Mouse (Mus musculus): Measurements from ENCODE around the gene Ckap2l.

Ckap2l gene

DNA sequence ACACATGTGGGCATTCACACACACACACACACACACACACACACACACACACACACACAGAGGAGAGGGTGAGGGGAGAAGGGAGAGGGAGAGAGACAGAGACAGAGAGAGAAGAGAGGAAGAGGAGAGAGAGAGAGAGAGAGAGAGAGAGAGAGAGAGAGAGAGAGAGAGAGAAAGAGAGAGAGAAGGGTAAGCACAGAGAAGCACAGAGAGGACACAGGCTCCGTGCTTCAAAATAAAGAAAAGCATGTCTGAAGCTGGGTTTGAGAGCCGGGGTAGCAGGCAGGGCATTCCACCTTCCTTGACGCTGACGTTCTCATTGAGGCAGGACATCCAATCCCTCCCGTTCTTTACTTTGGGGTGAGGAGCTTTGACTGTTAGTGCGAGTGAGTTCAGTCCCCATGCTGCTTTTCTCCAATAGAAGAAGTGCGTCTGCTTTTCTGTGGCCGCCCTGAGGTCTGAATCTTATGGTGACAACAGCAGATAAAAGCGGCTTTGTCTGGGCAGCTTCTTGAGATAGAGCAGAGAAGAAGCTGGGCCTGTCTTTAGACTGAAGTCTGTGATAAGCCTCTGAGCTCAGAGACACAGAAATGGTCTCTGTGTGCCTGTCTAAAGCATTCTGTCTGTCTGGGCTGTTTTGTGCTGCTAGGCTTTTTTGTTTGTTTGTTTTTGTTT is 63.1 kb downstream of the Ckap2l start:
- DNase-seq: peak in 1 of 2 experiments; percentile 14

DNA sequence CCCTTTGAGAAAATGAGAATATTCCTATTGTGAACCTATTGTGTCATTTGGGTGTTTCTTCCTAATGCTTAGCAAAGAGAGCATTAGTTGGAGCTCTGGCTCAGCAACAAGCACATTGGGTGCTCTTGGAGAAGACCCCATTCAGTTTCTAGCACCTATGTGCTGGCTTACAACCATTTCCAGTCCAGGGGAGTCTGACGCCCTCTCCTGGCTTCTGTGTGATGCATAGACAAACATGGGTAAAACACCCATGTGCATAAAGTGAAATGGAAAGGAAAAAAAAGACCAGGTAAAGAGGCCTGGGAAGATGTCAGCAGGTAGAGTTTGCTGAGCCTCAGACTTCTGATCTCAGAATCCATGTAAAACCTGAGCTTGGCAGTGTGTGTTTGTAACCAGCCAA is 63.8 kb downstream of the Ckap2l start:
- no peak for DNase-seq

DNA sequence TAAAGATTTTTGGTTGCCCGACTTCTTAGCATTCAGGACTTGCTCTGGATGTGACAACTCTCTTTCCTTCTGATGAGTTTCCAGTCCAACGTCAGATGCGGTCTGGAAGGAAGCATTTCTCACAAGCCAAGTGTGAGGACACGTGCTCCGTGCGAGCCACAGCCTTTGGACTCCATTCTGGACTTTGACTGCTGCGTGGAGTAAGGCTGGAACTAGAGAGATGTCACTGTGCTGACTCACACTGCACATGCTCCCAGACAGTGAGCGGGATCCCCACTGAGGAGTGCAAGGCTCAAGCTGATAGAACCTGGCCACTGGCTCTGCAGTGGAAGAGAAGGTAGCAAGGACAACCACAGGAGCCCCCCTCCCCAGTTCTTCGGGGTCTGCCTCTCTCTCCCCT is 64.5 kb downstream of the Ckap2l start:
- DNase-seq: peak; percentile 86 to 94

DNA sequence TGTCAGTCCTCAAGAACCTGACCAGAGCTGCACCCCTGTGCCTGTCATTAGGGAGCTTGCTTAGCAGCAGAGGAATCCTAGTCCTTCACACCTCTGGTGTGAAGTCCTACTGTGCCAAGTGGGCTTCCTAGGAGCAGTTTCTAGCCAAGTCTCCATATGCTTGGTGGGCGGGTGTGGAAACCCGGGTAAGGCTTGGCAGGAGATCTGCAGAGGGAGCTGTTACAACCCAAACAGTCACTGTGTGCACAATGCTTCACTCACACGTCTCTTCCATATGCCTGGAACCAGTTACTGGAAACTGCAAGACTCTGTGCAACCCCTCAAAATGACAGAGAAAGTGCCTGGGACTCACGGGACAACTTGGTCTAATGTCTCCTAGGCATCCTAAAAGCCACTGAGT is 65.0 kb downstream of the Ckap2l start:
- peak in 1 of 2 experiments; percentile 27 for DNase-seq

DNA sequence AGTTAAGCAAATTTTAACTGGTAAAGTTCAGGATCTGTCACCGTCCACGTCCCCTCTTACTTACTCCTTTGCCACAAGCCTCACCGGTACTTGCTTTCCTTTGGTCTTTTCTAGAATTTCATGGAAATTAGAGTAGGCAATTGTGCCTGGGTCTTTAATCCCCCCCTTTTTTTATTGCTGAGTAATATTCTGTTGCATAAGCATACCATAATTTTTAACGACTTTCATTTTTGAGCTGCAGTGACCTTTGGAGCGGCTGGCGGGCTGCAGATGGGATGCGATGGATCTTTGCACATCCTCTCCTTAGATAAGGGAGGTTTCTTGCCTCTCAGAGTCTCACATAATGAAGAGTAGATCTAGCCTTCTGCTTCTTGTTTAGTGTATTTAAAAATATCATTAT is 67.7 kb downstream of the Ckap2l start:
- DNase-seq: peak in 1 of 2 experiments; percentile 18

DNA sequence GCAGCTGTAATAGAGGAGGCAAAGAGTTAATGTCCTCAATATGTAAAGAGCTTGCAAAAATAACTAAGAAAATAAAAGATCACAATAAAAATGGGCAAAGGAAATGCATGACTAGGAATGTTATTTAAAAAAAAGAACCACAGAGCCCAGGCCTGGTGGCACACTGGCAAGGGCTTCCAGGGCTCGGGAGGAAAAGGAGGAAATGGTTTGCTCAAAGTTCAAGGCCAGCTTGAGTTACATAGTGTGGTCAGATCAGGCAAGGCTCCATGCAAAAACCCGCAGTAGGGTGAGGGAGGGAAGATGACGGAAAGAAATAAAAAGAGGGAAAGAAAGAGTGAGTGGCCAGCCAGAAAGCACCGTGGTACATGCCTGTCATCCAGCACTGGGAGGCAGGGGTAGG is 68.4 kb downstream of the Ckap2l start:
- peak in 1 of 2 experiments; percentile 13 for DNase-seq

DNA sequence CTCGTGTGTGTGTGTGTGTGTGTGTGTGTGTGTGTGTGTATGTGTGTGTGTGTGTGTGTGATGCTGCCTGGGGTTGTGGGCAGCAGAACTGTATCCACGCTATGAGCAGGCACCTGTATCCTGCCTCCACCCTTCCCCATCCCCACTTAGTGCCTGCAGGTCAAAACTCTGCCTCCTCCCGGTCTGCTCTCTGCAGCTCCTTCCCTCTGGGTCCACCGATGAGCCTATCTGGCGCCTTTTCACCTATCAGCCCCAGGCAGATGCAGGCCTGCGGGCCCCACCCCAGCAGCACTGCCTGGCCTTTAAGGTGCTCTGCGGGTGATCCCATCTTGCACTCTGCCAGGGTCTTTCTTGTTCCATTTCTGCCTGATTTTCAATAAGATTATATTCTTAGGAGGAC is 69.3 kb downstream of the Ckap2l start:
- peak in 1 of 2 experiments; percentile 21 for DNase-seq

DNA sequence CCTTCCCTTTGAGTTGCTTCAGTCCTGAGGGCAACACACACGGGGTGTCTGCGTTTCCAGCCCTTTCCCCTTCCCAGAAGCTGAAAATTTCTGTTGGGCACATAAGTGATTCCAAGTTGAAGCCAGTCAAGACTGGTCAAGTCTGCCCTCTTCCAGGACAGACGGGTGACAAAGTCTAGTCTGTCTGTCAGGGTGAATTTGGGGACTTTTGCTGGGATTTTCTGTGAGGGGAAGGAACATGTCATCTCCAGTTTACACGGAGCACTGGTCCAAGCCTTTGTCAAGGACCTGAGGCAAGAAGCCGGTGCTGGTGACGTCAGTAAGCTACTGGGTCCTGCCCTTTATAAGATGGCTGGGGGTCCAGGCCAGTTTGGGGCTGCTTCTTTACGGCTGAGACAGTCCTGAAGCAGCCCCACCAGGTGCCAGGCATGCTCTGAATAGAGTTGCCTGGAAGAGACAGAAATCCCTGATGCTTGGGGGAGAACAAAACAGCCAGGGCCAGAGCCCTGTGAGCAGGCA is 69.9 kb downstream of the Ckap2l start:
- DNase-seq: peak in 1 of 2 experiments; percentile 22

DNA sequence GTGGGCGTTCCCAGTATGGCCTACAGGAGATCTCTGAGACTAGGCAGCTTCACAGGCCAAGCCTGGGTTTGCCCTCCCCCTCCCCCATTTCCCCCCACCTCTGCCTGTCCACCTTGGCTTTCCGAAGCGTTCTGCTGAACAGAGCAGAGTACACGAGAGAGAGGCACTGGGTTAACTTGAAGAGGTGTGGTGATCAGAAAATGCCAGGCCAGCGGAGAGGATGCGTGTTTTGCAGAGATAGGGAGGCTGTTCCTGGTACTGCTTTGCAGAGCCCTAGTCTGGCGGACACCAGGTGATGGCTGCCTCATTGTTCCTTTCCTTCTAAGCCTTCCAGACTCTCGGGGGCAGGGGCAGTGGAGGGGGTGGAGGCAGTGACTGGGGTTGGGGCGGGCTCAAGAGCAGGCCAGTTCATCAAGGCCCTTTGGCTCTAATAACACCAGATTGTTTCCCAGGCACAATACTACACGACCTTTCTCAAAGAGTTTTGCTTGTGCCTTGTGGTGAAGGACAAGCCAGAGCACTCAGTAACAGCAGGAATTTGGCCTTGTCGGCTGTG is 70.6 kb downstream of the Ckap2l start:
- DNase-seq: peak in 1 of 2 experiments; percentile 28

DNA sequence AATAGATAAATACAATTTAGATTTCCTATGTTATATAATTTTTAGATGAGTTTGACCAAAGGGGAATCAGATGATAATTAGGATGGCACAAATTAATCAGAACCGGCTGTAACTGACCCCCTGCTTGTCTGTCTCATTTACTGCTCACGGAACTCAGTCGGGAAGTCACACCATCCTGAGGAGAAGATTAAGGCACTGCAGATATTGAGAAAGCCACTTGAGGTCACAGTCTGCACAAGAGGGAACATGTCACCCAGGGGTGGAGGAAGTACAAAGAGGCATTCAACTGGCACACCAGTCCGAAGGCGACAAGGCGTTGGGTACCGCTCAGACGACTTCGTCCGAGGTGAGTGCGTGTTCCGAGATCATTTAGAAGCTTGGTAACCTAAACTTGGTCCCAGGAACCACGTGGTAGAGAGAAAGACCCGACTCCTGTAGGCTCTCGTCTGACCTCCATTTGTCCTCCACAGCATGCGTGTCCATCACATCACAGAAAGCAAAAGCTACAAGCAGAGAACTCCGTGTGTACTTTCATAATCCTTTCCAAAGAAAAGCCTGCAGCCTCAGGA is 71.7 kb downstream of the Ckap2l start:
- DNase-seq: peak in 1 of 2 experiments; percentile 27

DNA sequence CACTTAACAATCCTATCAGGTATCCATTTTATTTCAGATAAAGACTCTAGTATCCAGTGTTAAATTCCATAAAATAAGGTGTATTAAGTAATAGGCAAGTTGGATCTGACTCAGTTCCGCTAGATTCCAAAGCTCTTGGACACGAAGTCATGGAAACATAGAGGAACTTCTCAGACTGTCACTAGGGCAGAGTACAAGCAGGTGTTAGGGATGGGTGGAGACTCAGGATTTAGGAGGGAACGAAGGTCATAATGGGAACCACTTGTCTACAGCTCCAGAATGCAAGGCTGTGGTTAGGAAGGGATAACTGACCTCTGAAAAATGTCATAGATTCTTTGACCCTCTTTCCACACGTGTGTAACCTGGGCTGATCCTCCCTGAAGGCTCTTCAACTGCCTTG is 72.8 kb downstream of the Ckap2l start:
- no peak for DNase-seq

DNA sequence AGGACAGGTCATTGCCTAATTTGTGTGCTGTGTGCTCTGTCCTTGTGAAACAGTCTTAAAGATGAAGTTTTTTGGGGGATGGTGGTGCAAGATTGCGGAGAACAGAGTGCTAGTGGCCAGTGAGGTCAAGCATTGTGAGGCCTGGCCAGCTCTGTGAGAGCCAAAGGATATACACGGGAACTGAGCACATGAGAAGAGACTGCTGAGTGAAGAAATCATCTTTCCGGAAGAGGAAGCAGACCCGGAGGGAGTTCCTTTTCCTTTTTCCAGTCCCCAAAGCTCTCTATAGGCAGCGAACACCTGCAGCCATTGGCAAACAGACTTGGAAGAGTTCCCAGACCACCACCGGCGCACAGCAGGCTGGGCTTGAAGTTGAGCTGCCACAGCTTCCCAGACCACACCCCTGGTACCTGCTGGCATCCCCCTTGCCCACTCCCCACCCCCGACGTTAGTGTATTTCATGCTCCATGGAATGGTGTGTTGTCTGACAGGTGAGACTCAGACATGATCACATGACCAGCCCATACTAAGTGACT is 75.8 kb downstream of the Ckap2l start:
- DNase-seq: peak in 1 of 2 experiments; percentile 23

DNA sequence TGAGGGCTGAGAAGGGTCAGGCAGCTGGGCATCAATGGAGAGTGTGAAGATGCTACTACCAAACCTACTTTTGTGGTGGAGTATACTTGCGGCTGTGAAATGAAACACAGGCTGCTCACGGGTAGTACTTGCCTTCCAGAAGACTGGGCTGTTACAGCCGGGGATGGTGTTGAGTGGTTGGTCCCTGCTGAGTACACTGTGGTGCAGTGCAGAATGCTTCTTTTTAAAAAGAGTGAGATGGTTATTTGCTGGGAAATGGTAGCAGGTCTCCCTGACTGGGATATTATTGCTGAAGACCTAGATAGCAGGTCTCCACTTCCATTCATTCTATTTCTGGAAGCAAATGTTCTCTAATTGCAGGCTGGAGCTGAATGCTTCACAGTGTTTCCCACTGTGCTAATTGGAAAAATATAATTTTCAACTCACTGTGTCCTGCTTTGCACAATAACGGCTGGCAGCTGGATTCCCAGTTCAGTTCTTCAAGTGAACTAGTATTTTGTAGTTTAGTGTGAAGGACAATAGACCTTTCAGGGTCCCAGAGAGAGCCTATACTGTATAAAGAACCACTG is 78.4 kb downstream of the Ckap2l start:
- peak in 1 of 2 experiments; percentile 18 for DNase-seq

All from kidney, postnatal 25 days (tissue).